Mouse (Mus musculus) CD8-positive naive resting alpha-beta T cell, adult 2 months (primary cell): Measurements from ENCODE around the gene Dnah1.

Experiments
- DNase-seq, 2 experiments: peaks; one replicate each; pipeline ENCODE4 v3.0.0; 2022; ENCODE audit warnings: low read depth in 2 of 2, low spot score in 2 of 2

Dnah1 gene

DNA sequence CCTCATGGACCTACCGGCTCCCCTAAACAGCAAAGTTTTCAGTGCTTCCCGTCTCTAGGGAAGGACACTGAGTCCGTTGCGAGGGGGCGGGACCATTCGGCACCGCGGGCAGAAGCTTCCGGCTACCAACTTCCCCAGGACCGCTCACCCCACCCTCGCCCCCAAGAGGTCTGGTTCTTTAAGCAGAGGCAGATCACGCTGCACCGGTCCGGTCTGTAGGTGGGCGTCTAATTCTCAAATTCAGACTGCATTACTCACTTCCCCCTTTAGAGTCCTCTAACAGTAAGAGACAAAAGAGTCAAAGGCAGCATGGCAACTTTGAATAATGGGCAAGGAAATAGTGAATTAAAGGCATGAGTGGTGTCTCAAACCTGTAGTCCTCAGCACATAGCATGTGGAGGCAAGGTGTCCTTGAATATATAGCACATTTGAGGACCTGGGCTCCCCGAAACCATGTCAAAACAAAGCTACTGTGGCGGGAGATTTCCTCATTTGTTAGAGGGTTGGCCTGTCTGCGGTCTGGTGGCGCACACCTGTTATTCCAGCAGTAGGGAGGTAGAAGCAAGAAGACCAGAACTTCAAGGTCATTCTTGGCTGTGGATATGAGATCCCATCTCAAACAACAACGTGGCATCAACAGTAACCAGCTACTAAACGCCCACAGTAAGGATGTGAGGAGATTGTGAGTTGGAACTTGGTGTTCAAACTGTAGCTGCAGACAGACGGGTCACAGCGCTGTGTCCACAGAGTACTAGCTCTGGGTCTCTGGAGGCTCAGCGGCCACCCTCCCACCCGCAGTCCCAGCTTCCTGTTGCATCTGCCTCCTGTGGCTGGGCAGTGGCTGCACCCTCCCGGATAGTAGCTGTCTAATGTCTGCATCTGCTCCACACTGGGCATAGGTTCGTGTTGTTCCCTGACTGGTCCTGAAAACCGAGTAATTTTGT, at the start of gene Dnah1:
Dnah1 (minus strand) TSS at position 48 of the 944 bp plus-strand sequence.
- peak in 1 of 2 experiments; percentile 15 for DNase-seq

DNA sequence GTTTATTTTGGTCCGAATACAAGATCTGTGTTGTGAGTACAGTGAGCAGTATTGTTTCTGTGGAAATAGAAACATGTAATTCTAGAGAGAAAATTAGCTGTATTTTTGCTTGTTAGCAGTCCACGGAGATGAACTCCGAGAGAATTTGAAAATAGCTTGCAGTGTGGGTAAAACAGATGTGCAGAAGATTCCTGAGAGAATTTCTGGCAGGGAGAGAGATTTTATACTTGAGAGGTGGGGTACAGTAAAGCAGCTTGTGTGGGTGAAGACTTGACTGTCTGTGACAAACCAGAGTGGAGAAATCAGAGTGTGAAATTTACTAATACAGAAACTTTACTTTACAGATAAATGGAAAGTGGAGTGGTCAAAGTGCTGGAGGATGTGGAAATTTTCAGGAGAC, 45.7 kb upstream of the Dnah1 start:
- DNase-seq = no peak

DNA sequence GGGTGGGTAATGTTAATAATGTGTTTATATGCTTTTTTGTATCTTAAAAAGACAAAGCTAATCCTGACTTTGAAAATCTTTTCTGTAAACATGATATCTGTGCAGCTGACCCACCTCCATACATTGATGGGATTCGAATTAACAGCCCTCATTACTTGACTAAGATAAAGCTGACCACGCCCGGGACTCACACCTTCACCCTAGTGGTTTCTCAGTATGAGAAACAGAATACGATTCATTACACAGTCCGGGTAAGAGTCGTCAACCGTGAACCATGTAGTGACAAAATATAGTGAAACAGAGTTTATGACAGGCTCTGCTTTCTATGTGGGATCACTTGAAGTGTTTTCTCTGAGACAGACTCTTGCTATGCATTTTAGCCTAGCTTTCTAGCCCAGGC, 44.3 kb upstream of the Dnah1 start:
- no peak for DNase-seq

DNA sequence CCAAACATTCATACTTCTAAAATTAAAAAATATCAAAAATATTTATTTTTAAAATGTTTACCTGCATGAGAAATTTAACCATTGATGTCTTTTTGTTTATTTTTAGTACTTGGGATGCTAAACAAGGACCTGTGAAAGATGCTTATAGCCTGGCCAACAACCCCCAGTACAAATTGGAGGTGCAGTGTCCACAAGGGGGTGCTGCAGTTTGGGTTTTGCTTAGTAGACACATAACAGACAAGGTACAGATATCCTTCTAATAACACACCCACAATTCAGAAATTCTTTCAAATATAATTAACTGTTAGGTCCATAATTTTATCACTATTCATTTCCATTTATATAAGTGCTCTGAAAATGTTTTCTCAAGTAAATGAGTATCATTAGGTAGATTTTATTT, 41.7 kb upstream of the Dnah1 start:
- DNase-seq = peak; percentile 66 to 84

DNA sequence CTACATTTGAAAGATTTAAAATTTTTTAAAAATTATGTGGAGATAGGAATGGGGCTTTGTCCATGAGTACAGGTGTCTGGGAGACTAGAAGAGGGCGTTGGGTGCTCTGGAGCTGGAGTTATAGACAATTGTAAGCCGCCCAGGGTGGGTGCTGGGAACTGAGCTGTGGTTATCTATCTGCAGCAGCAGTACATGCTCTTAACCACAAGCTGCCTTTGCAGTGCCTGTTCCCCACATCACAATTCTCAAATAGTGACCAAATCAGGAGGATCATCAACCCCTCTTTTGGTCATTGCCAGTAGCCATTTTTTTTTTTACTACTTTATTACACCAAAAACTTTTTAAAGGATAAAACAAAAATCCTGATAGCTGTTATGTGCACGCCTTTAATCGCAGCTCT, 40.9 kb upstream of the Dnah1 start:
- no peak for DNase-seq

DNA sequence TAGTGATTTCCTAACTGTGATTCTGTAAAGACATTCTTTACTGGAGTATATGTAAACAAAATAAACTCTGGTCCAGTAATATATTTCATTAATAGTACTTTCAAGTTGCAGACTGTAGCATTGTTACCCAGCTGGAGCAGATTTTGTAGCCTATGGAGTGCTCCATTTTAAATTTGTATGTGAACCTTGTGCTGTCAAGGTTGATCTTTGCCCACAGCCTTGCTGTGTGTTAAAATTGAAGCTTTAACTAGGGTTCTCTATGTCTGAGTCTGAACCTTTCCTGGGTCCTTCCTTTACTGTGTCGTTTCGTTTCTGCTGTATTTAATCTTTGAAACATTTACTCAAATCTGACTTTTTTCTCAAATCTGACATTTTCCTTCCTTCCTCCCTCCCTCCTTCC, 38.5 kb upstream of the Dnah1 start:
- no peak for DNase-seq

DNA sequence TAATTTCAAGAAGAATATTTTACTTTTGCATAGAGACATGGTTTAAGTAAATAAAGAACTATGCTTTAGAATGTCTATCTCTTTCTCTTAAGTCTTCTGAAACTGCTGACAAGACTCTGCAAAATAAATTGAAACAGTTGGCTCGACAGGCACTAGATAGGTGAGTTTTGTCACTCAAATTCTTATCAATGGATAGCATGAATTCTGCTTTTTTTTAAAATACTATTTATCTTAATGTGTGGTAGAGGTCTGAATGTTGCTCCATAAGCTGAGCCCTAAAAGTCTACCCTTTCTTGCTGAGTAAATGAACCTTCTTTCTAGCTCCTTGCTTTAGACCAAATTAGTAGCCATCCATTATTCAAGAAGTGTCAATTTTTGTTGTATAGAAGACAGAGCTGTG, 21.7 kb upstream of the Dnah1 start:
- DNase-seq = no peak

DNA sequence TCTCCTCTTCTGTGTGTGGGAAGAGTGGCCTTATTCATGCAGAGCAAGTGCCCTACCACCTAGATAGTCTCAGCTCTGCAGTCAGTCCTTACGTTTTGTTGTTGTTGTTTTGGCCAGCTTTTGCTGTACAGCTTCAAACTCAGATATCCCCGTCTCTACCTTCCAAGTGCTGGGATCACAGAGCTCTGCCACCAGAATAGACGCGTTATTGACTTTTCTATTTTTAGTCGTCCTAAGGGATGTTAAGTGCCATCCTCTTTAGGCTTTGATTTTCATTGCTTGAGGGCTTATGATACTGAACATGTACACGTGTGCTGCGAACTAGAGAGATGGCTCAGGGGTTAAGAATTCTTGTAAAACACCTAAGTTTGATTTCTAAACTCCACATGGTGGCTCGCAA, 19.5 kb upstream of the Dnah1 start:
- no peak for DNase-seq

DNA sequence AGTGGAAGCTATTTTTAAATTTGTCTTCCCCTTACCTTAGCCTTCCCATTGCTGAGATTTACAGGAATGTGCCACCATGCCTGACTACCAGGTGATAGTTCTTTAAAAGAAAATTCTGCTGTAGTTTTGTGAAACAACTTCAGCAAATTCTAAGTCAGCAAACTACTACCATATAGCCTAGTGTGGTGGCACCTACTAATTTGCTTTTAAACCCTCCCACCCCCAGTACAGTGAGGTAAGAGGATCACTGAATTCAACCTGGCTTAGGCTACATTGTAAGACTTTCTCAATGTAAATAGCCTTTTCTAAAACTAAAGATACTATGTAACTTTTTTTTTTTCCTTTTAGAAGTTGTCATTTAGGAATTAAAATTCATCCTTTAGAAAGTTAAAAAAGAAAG, 14.3 kb upstream of the Dnah1 start:
- DNase-seq = no peak

DNA sequence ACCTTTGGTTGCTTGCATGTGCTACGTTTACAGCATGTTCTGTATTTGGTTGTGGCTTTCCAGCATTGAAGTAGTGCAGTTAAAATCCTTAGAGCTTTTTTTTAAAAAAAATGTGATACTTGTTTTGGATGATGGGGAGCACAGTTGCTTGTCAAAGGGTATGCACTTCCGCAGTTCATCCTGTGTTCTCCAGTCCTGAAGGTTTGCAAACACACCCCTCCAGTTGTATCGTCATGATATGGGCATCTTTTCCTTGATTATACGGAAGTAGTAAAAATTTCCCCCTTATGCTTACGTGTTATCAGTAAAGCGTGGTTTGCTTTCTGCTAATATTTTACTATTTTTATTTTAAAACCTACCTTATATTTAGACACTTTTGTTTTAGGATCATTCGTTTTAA, 13.7 kb upstream of the Dnah1 start:
- DNase-seq = peak; percentile 10 to 17

DNA sequence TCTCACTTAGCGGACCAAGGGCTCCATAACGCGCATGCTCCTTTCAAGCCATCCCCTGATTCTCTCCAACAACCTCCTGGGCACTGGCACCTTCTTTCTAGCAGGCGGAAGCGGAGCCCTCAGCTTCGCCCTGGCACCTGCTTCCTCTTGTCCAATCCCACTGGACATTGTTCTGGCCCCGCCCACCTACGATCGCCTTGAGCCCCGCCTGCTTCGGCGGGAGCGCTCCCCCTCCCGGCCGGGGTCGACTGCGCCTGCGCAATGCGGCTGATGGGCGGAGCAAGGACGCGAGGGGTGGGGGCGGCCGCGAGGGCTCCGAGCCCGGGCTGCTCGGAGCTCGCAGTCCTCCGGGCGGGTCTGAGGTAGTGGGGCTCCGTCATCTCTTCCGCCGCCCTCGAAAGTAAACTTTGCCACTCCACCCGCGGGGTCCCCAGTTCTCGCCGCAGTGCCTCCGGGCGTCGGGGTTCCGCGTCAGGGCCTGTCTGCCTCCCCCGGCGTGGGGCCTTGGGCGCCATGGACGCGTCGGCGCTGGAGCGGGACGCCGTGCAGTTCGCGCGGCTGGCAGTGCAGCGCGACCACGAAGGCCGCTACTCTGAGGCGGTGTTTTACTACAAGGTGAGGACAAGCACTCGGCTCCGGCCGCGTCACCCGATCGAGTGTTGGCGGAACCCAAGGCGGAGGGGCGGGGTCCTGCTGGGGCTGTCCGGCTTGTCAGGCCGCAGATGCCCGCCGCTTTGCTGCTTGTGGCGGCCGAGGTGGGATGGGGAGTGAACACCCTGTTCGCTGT, 12.9 kb upstream of the Dnah1 start, which contains the start of gene Capn7:
Capn7 (plus strand) TSS at position 270 of the 787 bp plus-strand sequence.
- DNase-seq = peak; percentile 98 to 99

DNA sequence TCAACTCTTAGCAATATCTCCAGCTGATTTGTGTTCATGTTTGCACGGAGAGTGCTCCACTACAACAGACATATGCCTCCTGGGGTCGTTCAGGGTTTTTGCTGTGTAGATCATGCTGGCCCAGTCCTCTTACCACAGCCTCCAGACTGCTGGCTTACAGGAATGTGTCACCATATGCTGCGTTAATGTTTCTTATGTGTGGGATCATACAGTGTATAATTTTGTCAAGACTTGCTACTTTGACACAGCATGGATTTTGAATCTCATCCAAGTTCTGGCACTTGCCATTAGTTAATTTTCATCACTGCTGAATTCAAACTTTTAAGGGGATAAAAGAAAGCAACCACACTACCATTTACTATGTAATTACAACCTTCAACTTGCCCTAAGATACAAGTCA, 12.1 kb upstream of the Dnah1 start:
- no peak for DNase-seq

DNA sequence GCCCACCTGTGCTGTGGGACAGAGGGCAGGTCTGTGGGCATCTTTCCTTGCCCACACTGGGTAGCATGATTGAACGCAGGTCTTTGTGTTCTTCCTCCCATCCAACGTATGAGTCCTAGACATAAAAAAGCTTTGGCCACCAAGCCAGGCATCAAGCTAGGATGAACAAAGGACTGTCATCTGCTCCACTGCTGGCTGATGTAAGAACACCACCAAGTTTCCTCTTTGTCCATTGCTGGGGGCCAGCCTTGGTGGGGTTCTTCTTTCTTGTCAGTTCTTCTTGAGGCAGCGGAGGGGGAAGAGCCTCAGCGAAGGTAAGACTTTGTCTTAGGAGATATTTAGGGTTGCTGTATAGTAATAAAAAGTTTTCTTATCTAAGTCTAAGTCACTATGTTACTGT, 7.3 kb upstream of the Dnah1 start:
- DNase-seq = no peak

DNA sequence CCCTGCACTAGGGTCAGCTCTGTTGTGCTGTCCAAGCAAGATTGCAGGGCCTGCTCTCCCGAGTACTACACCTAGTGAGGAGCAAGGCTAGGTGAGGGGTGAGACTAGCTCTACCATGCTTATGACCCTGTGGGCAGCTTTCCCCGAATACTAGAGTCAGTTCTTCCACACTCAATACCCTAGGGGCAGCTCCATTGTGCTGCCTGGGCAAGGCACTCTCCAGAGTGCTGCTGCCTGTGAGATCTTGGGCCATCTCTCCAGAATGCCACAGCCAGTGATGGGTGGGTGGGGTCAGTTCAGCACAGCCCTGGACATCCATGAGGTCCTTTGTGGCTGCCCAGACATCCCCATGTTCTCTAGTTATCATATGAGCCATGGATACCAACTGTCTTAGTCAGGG, 6.0 kb upstream of the Dnah1 start:
- DNase-seq = no peak

DNA sequence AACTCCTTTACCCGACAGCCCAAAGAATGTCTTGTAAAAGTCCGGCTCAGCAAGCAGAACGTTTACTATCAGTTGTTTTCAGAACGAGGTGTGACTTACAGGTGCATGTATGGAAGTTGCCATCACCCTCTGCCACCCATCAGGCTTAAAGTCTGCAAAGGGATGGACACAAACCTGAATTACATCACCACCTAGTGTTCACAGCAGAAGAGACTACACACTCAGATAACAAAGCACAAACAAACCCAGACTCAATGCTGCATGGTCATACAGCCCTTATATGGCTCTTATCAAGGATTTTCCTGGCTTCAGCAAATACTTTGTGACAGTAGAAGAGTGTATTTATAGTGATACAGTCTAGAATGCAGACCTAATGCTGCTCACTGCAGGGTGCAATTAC, 4.0 kb upstream of the Dnah1 start:
- no peak for DNase-seq

DNA sequence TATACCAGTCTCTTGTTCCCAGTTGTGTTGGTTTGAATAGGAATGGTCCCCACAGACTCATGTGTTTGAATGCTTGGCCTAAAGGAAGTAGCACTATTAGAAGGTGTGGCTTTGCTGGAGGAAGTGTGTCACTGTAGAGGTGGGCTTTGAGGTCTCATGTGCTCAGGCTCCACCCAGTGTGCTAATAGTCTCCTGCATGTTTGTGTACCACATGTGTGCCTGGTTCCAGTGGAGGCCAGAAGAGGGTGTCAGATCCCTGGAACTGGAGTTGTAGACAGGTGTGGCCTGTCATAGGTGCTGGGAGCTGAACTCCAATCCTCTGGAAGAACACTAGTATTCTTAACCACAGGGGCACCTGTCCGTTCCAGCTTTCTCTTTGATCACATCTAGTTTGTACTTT, 3.5 kb upstream of the Dnah1 start:
- no peak for DNase-seq

DNA sequence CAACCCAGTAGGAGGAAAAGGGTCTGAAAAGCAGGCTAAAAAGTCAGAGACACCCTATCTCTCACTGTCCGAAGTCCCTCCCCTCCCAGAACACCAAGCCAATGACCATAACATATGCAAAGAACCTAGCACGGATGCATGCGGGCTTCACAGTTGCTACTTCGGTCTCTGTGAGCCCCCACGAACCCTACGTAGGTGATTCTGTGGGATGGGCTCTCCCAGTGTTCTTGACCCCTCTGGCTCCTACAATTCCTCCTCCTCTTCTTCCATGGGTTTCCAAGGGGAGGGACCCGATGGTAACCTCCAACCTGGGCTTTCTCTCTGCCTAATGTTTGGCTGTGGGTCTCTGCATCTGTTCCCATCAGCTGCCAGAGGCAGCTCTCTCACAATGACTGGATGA, 3.1 kb upstream of the Dnah1 start:
- no peak for DNase-seq

DNA sequence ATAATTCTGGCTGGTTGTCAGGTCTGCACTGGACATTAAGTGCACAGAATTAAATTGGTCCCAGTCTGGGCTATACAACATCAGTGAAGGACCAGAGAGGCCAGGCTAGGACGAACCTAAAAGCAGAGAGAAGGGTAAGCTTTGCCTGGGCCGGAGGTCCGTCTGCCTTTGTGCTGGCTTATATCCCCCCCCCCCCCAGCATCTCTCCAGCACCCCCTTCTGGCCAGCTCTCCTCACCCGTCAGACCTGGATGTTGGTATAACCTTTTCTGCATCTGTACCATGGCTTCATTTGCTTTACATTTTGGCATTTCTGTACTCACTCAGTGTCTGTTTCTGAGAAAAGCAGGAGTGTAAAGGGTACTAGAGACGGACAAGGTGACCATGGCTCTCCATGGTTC, 1.9 kb upstream of the Dnah1 start:
- DNase-seq = no peak

DNA sequence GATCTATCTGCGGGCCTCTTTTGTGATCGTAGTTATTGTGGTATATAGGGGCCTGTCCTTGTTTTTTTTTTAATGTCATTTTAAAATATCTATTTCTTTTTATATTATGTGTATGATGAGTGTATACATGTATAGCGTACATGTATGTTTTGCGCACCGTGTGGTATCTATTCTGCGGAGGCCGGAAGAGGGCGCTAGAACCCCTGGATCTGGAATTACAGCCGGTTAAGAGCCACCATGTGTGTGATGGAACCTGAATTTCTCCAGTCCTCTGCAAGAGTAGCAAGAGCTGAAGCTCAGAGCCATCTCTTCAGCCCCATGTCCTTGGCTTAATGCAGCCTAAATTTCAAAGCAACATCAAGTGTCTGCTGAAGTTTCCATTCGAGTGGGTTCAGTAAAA, 1.2 kb upstream of the Dnah1 start:
- DNase-seq = peak in 1 of 2 experiments; percentile 11

DNA sequence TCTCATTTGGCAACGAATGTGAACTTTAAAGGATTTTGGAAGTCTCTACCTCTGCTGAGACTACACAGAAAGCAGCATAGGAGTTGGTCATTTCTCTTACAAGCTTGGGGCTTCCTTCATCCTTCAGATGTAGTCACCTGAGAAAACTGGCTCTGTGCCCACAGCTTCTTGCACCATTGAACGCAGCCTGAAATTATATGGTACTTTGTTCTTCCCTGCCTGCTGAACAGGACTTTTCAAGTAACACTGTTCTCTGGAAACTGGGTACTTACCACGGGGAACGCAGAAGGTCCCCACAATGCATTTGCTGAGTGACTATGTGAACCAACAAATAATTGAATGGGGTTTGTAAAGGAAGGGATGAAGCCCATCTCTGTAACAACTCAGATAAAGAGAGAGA, 507 bp downstream of the Dnah1 start:
- no peak for DNase-seq

DNA sequence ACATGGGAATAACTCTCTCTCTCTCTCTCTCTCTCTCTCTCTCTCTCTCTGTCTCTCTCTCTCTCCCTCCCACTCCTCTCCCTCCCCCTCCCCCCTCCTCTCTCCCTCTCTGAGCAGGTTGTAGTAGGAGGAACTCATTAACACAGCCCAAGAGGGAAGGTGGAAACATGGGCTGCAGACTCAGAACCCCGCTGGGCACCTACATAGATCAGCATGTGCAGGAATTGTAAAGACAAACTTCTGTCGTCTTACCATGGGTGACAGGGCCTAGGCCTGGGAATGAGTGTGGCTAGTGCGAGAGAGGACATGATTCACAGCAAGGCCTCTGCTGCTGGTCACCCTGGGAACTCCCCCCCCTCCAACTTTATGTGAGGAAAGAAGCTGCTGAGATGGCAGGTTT, 1.5 kb downstream of the Dnah1 start:
- no peak for DNase-seq

DNA sequence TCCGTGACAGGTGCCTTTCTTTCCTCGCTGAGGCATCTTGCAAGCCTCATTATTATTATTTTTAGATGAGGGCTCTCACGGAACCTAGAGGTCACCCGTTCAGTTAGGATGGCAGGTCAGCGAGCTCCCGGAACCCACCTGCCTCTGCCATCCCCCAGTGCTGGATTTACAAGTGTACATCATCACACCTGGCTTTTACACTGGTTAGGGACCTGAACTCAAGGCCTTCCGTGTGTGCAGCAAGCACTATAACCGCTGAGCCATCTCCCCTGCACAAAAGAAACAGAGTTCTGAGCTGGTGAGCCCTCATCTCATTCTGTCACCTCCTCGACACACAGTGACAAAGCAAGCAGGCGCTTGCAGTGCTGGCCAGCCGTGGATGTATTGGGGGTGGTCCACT, 2.5 kb downstream of the Dnah1 start:
- no peak for DNase-seq
